Mouse (Mus musculus) right cerebral cortex, adult 2 months (tissue): Measurements from ENCODE around the gene Cald1.

Source experiments
- DNase-seq, 2 experiments: peaks; one replicate each; pipeline ENCODE4 v3.0.0; 2021 to 2022; ENCODE audit warnings: low spot score in 2 of 2

The Cald1 gene

DNA sequence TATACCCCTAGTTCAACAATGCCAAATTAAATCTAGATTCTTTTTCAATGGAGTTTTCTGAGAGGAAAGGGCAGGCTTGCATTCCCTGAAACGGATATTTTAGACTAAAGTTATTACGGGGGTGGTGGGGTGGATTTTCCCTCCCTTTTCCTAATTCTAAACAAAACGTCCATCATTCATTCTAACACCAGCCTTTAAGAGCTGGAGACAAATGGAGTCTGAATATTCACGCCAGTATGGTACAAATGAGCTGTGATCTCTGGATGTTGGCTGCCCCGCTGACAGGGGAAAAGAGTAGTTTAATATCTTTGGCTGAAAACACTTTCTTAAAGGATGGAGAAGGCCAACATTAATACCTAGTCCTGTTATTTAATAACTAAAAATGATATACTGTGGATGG lies 66.4 kb downstream of the Cald1 start:
- no peak for DNase-seq

DNA sequence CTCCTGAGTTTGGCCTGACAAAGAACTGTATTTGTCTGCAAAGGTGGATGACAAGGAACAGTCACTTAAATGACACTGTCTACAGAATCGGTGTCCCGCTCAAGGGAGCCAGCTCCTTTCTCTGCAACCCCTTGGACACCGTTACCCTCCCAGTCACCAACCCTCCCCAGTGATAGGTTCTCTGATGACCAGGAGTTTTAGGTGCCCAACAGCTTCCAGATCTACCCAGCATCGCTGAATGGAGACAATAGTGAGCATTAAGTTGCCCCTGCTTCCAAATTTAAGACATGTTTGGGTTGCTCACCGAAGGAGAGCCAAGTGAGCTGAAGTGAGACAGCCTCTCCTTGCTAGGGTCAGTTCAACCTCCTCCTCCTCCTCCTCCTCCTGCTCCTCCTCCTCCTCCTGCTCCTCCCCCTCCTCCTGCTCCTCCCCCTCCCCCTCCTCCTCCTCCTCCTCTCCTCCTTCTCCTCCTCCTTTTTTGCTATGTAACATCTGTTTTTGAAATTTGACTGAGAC lies 70.5 kb downstream of the Cald1 start:
- DNase-seq, result no peak

DNA sequence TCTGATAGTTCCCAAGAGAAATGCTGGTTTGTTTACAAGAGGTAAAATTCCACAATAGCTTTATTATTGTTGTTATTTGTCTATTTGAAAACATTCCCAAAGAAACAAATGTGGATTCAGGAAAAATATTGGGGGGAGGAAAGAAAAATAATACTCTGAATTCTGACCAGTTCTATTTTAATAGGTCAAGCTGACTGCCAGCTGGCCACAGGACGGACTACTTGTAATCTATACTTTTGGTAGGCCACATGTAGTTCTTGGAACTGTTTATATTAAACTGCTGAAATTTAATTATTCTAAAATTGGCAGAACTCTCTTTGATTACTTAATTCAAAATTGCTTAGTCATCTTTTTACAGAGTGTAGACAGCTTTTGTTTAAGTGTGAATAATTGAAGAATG lies 73.1 kb downstream of the Cald1 start:
- DNase-seq, result no peak

- DNase-seq, result no peak
Measured at GRCm38 (mm10) chr6:34674416-34674815, 76.1 kb downstream of the Cald1 start.

DNA sequence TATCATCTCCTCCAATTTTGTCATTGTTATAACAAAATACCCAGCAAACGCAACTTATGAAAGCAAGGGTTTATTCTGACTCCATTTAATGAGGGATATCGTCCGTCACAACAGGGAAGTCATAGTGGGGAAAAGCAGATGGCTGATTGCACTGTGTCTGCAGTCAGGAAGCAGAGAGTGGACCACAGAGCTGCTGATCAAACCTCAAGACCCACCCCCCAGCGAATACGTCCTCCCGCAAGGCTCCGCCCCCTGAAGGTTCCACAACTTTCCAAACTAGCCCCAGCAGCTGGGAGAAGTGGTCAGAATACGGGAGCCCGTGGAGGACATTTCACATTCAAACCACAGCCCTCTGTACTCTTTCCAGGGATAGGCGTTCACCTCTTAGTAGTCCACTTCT lies 76.6 kb downstream of the Cald1 start:
- no peak for DNase-seq

DNA sequence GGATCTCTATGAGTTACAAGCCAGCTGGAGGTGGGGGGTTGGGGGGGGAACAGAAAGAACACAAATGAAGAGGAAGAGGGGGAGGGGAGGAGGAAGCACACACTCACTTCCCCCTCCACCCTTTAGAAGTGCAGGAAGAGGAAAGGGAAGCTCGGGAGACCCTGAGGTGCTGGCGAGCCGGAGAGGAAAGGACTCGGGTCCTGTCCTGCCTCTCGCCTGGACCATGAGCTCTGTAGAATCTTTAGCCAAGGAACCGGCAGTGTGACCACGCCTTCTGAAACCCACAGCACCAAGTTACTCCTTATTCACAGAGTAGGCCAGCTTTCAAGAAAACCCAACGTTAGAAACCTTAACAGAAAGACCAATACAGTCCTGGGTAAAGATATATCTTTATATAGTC lies 83.8 kb downstream of the Cald1 start:
- DNase-seq, result no peak

GRCm38 (mm10) chr6:34684886-34685285 lies 86.6 kb downstream of the Cald1 start:
- DNase-seq, result no peak

DNA sequence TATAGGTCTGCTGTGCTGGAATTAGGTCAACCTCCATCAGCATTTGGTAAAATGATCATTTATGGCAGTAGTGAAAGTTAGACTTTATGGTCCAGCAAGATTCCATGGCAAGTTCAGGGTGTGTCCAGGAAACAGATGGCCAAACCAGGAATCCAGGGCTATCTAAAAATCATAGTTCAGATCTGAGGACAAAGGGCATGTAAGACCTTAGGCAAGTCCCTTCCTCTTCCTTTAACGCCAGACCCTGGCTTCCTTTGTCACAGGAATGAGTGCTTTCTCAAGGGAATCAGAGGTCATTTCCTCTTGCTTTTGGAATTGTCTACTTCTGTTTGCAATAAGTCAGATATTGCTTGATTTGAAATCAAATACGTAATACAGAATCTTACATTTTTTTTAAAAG lies 90.7 kb downstream of the Cald1 start:
- DNase-seq, result no peak

- no peak for DNase-seq
Measured at GRCm38 (mm10) chr6:34691416-34691815, 93.1 kb downstream of the Cald1 start.

GRCm38 (mm10) chr6:34694096-34694495 lies 95.8 kb downstream of the Cald1 start:
- DNase-seq, result no peak

GRCm38 (mm10) chr6:34703421-34704120 lies 105.3 kb downstream of the Cald1 start:
- DNase-seq, result no peak

- no peak for DNase-seq
Measured at GRCm38 (mm10) chr6:34707521-34707920, 109.2 kb downstream of the Cald1 start.

DNA sequence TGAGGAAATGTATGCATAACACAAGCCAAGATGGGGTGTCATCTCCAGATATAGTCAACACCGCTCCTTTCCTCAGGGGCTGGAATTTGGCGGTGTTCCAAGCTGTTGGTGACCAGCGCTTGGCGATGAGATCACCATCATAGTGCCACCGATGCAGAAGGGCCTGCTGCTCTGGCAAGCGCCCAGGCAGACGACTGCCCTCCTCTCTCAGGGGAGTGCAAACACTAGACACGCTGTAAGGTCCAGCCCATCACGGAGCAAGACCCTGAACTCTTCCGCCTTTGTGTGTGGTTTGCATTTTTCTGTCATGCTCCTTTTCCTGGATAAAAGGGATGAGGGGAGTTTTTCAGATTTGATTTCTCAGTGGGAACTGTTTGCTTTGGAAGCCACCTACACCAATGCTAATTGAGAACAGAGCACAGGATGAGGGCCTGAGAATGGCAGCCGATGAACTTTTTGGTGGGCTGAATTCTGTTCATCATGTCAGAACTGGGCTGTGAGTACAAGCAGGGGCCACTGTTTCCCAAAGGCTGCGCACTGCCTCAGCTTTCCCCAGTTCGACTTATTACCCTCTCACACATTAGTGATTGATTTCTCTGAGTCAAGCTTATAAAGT lies 110.5 kb downstream of the Cald1 start:
- DNase-seq, result peak; percentile 29 to 37

GRCm38 (mm10) chr6:34709289-34709688 lies 111.0 kb downstream of the Cald1 start:
- peak; percentile 38 to 41 for DNase-seq

- no peak for DNase-seq
Measured at GRCm38 (mm10) chr6:34709946-34710682, 111.8 kb downstream of the Cald1 start.

DNA sequence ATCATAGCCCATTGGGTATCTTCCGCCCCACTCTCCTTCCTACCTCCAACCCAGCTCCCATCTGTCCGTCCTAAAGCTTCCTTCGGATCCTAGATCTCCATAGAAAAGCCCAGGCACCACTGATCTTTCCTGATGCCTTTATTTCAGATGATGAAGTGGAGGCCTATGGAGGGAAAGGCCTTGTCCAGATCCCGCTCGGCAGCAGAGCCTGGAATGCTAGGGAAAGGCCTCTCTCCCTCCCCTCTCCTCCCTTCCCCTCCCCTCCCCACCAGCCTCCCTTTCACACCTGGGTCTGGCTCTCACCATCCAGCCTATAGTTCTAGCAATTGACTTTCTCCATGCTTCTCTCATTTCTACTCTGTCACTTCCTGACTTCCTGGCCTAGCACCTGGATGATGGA lies 112.5 kb downstream of the Cald1 start:
- no peak for DNase-seq

DNA sequence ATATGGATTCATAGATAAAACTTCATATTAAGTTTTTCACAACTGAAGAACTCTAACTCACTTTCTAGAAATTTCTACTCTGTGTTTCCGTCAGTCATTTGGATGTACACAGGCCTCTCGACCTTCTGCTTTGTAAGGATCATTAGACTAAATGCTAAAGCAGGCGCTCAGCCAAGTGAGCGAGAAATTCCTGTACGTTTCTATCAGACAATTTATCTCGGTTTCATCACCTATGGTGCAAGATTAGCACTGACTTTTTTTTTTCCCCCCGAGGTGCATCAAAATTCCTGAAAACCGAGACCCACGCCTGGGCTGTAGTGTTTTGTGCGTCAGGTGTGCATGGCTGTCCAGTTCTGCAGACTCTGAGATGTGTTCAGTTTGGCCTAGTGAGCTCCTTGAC lies 113.3 kb downstream of the Cald1 start:
- no peak for DNase-seq

DNA sequence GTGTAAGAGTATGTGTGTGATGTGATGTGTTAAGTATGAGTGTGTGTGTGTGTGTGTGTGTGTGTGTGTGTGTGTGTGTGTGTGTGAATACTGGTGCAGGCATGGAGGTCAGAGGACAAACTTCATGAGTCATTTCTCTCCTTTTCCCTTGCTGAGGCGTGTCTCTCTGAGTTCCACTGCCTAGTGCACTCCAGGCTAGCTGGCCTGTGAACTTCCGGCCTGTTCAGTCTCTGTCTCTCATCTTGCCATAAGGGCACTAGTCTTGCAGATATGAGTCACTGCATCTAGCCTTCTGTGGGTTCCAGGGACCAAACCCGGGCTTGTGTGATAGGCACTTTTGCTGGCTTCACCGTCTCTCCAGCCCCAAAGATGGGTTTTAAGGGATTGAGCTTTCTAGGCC lies 114.9 kb downstream of the Cald1 start:
- no peak for DNase-seq

DNA sequence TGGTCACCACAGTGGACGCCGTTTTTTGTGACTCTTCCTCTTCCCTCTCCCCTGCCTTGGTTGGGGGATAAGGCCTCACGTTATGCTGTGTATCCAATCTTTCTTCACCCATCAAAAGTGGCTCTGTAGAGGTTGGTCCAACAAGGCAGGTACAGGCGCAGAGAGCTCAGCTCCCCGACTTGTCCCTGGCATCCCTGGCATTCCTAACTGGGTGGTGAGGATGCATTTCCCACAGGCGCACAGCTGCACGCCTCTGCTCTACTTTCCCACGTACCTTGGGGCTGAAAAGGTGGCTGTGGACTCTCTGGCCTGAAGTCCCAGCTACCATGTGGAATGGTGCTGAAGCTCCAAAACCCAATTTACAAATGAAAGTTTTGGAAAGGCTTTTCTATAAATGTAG lies 115.5 kb downstream of the Cald1 start:
- no peak for DNase-seq

- no peak for DNase-seq
Measured at GRCm38 (mm10) chr6:34714612-34715011, 116.3 kb downstream of the Cald1 start.

DNA sequence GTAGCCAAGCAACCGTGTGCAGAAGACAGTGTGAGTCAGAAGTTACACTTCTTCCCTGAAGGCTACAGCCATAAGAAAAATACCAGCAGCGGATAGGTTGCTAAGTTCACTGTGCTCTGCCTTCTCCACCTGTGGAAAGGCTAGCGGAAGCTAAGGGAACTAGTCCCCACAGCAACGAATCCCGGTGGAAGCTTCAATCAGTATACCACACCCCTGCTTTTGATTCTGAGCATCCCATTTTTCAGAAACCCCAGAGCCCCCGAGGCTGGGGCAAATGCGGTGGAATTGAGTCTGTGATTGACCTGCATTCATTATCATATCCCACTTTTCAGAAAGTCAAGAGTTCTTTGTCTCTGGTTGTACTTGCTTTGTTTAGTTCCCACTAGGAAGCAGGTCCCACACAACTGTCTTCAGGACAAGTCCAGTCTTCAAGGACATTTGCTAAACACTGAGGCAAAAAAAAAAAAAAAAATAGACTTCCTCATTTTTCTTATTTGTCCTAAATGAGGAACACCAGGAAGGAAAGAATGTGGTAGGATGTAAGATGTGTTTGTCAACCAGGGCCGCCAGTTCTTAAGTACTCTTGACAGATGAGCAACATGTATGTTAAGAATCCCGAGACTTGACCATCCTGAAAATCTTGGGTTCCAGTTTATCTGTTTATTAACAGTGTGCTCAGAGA lies 118.0 kb downstream of the Cald1 start:
- DNase-seq, result no peak
